Mouse (Mus musculus): ENCODE data around the gene Abcc9. TPM values are rescaled to one million over a fixed set of nuclear protein-coding genes. Genes with fewer than 3 reads are reported as not detected.
A peak's percentile ranks its signal among the peaks of the same experiment; 100 is the strongest.

The Abcc9 gene
- polyA plus RNA-seq, 2 experiments = 1.0 to 2.0 TPM

- 1% methylated on average over 34 of the region's 34 CpGs for WGBS (ENCODE audit: insufficient replicate concordance)
- H3K4me3 ChIP-seq (ENCODE audit: insufficient read depth in 1 of 2, low read depth in 2 of 2, low read length in 2 of 2) = peak within 1 kb of the TSS; percentile 40 to 48
- H3K36me3 ChIP-seq (replicated peaks; ENCODE audit: control insufficient read depth, insufficient read depth, low read depth) = no peaks in the 10 kb centered on the region
- DNase-seq (ENCODE audit: low read depth in 3 of 3, low spot score in 3 of 3) (no peak), ATAC-seq (ENCODE audit: insufficient read depth) (peak; percentile 47; the same call in 1 of the 2 replicates)
- TF ChIP-seq EP300 (IDR thresholded peaks at IDR 0.05; ENCODE audit: low read depth) (no peak), CTCF (IDR thresholded peaks at IDR 0.05; ENCODE audit: low read depth) (peak; percentile 5; the same call in 1 of the 2 replicates)
- H3K4me1 ChIP-seq (replicated peaks; ENCODE audit: control insufficient read depth in 2 of 2, insufficient read depth in 2 of 2, low read length in 1 of 2) = peaks cover 0 to 4% of the 10 kb centered on the region in 2 experiments; a peak in 2 of 4 replicates
- no peak within 1 kb of the TSS for H3K9ac ChIP-seq (replicated peaks)
- peak within 1 kb of the TSS; percentile 55 for H3K4me2 ChIP-seq (ENCODE audit: low read depth)
- H3K27ac ChIP-seq = no peak within 1 kb of the TSS
- H3K27me3 ChIP-seq (ENCODE audit: control insufficient read depth, insufficient read depth, low read length) = peaks cover 42% of the 10 kb centered on the region
- H3K9me3 ChIP-seq (ENCODE audit: control insufficient read depth, low read length) = no peaks in the 10 kb centered on the region
Measured at GRCm38 (mm10) chr6:142571055-142571618, 131.0 kb downstream of the Abcc9 start, which contains the start of gene Kcnj8. Gene Kcnj8, minus strand, starts transcription at chr6:142571614.

DNA sequence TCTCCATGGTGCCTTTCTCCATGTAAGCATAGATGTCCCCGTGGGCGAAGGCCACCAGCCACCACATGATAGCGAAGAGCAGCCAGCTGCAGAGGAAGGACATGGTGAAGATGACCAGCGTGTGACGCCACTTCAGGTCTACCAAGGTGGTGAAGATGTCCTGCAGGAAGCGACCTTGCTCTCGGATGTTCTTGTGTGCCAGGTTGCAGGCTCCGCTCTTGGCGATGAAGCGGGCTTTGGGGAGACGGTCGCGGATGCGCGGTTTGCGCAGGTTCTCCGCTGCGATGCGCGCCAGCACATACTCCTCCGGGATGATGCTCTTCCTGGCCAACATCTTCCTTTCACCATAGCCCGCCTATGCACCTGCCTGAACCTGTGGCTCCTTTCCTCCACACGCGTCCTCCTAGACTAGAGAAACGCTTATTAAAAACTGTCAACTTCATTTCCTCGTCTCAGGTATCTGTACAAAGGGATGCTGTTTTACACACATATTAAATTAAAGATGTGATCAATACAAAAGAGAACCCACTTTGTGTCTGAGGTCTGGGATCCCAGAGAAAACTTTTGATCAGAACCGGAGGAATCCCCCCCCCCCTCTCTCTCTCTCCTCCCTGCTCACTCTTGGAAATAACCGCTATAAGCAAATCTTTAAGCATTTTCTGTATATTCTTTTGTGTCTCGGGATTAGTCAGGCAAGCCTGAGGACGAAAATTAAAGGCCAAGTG lies 131.9 kb downstream of the Abcc9 start:
- Histone ChIP-seq H3K27ac (no peak overlapping the region), H3K4me1 (replicated peaks; ENCODE audit: control insufficient read depth in 2 of 2, insufficient read depth in 2 of 2, low read length in 1 of 2) (peaks cover 0 to 4% of the 10 kb centered on the region in 2 experiments; a peak in 2 of 4 replicates), H3K36me3 (replicated peaks; ENCODE audit: control insufficient read depth, insufficient read depth, low read depth) (no peaks in the 10 kb centered on the region), H3K4me2 (ENCODE audit: low read depth) (peak overlapping the region; percentile 29), H3K9me3 (ENCODE audit: control insufficient read depth, low read length) (no peaks in the 10 kb centered on the region), H3K4me3 (ENCODE audit: insufficient read depth in 1 of 2, low read depth in 2 of 2, low read length in 2 of 2) (no peak overlapping the region), H3K27me3 (ENCODE audit: control insufficient read depth, insufficient read depth, low read length) (peaks cover 42% of the 10 kb centered on the region), H3K9ac (replicated peaks) (no peak overlapping the region)
- ATAC-seq (ENCODE audit: insufficient read depth) (no peak), DNase-seq (ENCODE audit: low read depth in 3 of 3, low spot score in 3 of 3) (no peak)
- 12% methylated on average over 30 of the region's 30 CpGs for WGBS (ENCODE audit: insufficient replicate concordance)
- TF ChIP-seq CTCF (IDR thresholded peaks at IDR 0.05; ENCODE audit: low read depth) (no peak), EP300 (IDR thresholded peaks at IDR 0.05; ENCODE audit: low read depth) (no peak)

GRCm38 (mm10) chr6:142568713-142569357 lies 133.3 kb downstream of the Abcc9 start:
- no peak overlapping the region for H3K27ac ChIP-seq

GRCm38 (mm10) chr6:142567452-142567851 lies 134.7 kb downstream of the Abcc9 start:
- DNase-seq (ENCODE audit: low read depth in 3 of 3, low spot score in 3 of 3) (peak in 2 of 3 experiments; percentile 23 to 25), ATAC-seq (ENCODE audit: insufficient read depth) (no peak)
- no peaks in the 10 kb centered on the region for H3K9me3 ChIP-seq (ENCODE audit: control insufficient read depth, low read length)
- H3K4me1 ChIP-seq (replicated peaks; ENCODE audit: control insufficient read depth in 2 of 2, insufficient read depth in 2 of 2, low read length in 1 of 2) = peaks cover 0 to 4% of the 10 kb centered on the region in 2 experiments; a peak in 2 of 4 replicates
- WGBS (ENCODE audit: insufficient replicate concordance) = 15% methylated on average over 5 of the region's 5 CpGs
- H3K9ac ChIP-seq (replicated peaks) = no peak overlapping the region
- peaks cover 37% of the 10 kb centered on the region for H3K27me3 ChIP-seq (ENCODE audit: control insufficient read depth, insufficient read depth, low read length)
- no peak overlapping the region for H3K4me3 ChIP-seq (ENCODE audit: insufficient read depth in 1 of 2, low read depth in 2 of 2, low read length in 2 of 2)
- no peak overlapping the region for H3K4me2 ChIP-seq (ENCODE audit: low read depth)
- no peak overlapping the region for H3K27ac ChIP-seq
- H3K36me3 ChIP-seq (replicated peaks; ENCODE audit: control insufficient read depth, insufficient read depth, low read depth) = no peaks in the 10 kb centered on the region
- TF ChIP-seq CTCF (IDR thresholded peaks at IDR 0.05; ENCODE audit: low read depth) (no peak), EP300 (IDR thresholded peaks at IDR 0.05; ENCODE audit: low read depth) (no peak)

More at GRCm38 (mm10) chr6:142568713-142569357, 133.3 kb downstream of the Abcc9 start:
- ATAC-seq (ENCODE audit: insufficient read depth) (no peak), DNase-seq (ENCODE audit: low read depth in 3 of 3, low spot score in 3 of 3) (no peak)
- H3K4me3 ChIP-seq (ENCODE audit: insufficient read depth in 1 of 2, low read depth in 2 of 2, low read length in 2 of 2) = no peak overlapping the region
- no peaks in the 10 kb centered on the region for H3K36me3 ChIP-seq (replicated peaks; ENCODE audit: control insufficient read depth, insufficient read depth, low read depth)
- no peaks in the 10 kb centered on the region for H3K9me3 ChIP-seq (ENCODE audit: control insufficient read depth, low read length)
- peaks cover 42% of the 10 kb centered on the region for H3K27me3 ChIP-seq (ENCODE audit: control insufficient read depth, insufficient read depth, low read length)
- WGBS (ENCODE audit: insufficient replicate concordance) = 37% methylated on average over 7 of the region's 7 CpGs
- H3K4me2 ChIP-seq (ENCODE audit: low read depth) = no peak overlapping the region
- peaks cover 0 to 4% of the 10 kb centered on the region in 2 experiments; a peak in 2 of 4 replicates for H3K4me1 ChIP-seq (replicated peaks; ENCODE audit: control insufficient read depth in 2 of 2, insufficient read depth in 2 of 2, low read length in 1 of 2)
- H3K9ac ChIP-seq (replicated peaks) = no peak overlapping the region
- TF ChIP-seq EP300 (IDR thresholded peaks at IDR 0.05; ENCODE audit: low read depth) = no peak
- no peak for TF ChIP-seq CTCF (IDR thresholded peaks at IDR 0.05; ENCODE audit: low read depth)

- TF ChIP-seq CTCF (IDR thresholded peaks at IDR 0.05; ENCODE audit: low read depth) = no peak
- DNase-seq (ENCODE audit: low read depth in 3 of 3, low spot score in 3 of 3) = no peak
Measured at GRCm38 (mm10) chr6:142564746-142565145, 137.4 kb downstream of the Abcc9 start.

More at GRCm38 (mm10) chr6:142564746-142565145, 137.4 kb downstream of the Abcc9 start:
- ATAC-seq (ENCODE audit: insufficient read depth) = no peak
- WGBS (ENCODE audit: insufficient replicate concordance) = 67% methylated on average over 3 of the region's 3 CpGs
- Histone ChIP-seq H3K36me3 (replicated peaks; ENCODE audit: control insufficient read depth, insufficient read depth, low read depth) (no peaks in the 10 kb centered on the region), H3K9me3 (ENCODE audit: control insufficient read depth, low read length) (no peaks in the 10 kb centered on the region), H3K27ac (no peak overlapping the region), H3K4me3 (ENCODE audit: insufficient read depth in 1 of 2, low read depth in 2 of 2, low read length in 2 of 2) (no peak overlapping the region), H3K27me3 (ENCODE audit: control insufficient read depth, insufficient read depth, low read length) (peaks cover 10% of the 10 kb centered on the region), H3K9ac (replicated peaks) (no peak overlapping the region), H3K4me2 (ENCODE audit: low read depth) (no peak overlapping the region), H3K4me1 (replicated peaks; ENCODE audit: control insufficient read depth in 2 of 2, insufficient read depth in 2 of 2, low read length in 1 of 2) (peaks cover 0 to 6% of the 10 kb centered on the region in 2 experiments; a peak in 2 of 4 replicates)
